Mouse (Mus musculus): Measurements from ENCODE around the gene Atf6b. TPM values are rescaled to one million over a fixed set of nuclear protein-coding genes. Genes with fewer than 3 reads are reported as not detected.

The Atf6b gene
- not detected in 2 replicates for polyA plus RNA-seq (2012; ENCODE audit: insufficient read depth, insufficient read length, low replicate concordance, missing spikeins)

DNA sequence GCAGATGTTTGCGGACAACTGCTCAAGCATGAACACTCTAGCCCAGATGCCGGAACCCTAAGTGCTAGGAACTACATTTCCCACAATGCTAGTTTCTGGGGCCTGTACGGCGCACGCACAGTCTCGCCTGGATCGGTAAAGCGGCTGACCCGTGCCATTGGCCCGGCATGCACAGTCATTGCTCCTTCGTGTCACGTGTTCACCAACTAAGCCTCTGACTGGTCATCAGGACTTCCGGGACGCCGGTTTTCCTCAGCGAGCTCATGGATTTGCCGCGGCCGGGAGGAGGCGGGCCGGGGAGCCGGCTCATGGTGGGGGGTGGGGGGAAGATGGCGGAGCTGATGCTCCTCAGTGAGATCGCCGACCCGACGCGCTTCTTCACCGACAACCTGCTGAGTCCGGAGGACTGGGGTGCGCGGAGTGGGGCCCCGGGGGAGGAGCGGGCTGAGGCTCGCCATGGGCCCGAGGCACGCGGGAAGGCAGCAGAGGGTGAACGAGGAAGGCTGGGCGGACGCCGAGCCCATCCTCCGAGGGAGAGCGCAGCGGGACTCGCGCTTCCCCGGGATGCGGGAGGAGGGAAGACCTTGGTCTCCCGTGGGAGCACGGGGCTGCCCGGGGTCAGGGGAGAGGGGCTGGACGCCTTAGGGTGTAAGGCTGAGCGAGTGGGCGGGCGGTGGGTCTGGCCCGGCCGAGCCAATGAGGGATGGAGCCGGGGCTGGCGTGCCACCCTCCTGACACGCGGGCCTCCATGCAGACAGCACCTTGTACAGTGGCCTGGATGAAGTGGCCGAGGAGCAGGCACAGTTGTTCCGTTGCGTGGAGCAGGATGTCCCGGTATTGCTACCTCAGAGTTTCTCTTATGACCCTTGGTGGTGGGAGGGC is at the start of gene Atf6b:
Atf6b (plus strand) TSS at position 241 of the 882 bp plus-strand sequence.
- TF ChIP-seq POLR2A (IDR thresholded peaks at IDR 0.05; ENCODE audit: insufficient read depth, low read depth, low read length) (peak; percentile 63), CTCF (IDR thresholded peaks at IDR 0.05; ENCODE audit: insufficient read depth, low read depth, low read length) (no peak)
- Histone ChIP-seq H3K4me3 (ENCODE audit: insufficient read depth, low read depth, low read length) (peak within 1 kb of the TSS; percentile 64), H3K4me1 (ENCODE audit: control insufficient read depth, insufficient read depth, low read length) (peaks cover 25% of the 10 kb centered on the region), H3K27ac (ENCODE audit: insufficient read depth, low read depth, low read length) (peak within 1 kb of the TSS; percentile 11; the same call in 1 of the 2 replicates)
- under 1% methylated on average over 66 of the region's 66 CpGs for WGBS

DNA sequence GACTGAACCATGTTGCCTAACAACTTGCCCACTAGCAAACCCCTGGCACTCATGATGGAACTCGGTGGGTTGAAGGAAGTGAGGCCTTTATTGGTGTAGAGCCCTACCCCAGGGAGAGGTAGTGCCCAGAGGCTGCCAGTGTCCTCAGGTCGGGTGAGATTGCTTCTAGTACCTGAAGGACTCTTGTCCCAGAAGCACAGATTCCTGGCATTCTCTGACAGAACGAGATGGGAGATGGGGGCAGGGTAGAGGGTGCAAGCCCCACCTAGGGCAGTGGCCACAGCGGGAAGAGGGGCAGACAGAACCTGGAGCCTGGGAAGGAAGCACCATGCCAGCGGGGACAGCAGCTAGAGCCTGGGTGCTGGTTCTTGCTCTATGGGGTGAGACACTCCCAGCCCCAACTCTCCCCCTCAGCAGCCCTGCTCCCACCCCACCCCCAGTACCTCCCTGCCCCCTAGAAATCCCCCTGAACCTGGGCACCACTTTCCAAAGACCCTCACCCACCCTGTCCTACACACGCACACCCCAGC is 49.3 kb upstream of the Atf6b start, which contains the start of gene Ager:
Ager (plus strand) TSS at position 297 of the 530 bp plus-strand sequence.
- Histone ChIP-seq H3K4me1 (ENCODE audit: control insufficient read depth, insufficient read depth, low read length) (peaks cover 23% of the 10 kb centered on the region), H3K27ac (ENCODE audit: insufficient read depth, low read depth, low read length) (no peak within 1 kb of the TSS), H3K4me3 (ENCODE audit: insufficient read depth, low read depth, low read length) (no peak within 1 kb of the TSS)
- WGBS, result 25% methylated on average over 6 of the region's 6 CpGs
- TF ChIP-seq POLR2A (IDR thresholded peaks at IDR 0.05; ENCODE audit: insufficient read depth, low read depth, low read length) (no peak), CTCF (IDR thresholded peaks at IDR 0.05; ENCODE audit: insufficient read depth, low read depth, low read length) (no peak)

DNA sequence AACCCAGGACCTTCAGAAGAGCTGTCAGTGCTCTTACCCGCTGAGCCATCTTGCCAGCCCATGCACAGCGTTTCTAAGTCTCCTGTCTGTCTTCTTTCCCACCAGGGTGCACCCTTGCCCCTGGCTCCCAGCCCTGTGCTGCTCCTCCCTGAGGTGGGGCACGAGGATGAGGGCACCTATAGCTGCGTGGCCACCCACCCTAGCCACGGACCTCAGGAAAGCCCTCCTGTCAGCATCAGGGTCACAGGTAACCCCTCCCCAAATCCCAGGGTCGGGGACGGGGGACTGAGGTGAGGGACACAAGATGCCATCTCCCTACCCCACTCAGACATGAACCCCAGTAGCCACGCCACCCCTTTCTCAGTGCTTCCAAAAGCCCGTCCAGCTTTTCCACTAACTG is 47.1 kb upstream of the Atf6b start:
- TF ChIP-seq CTCF (IDR thresholded peaks at IDR 0.05; ENCODE audit: insufficient read depth, low read depth, low read length) (no peak), POLR2A (IDR thresholded peaks at IDR 0.05; ENCODE audit: insufficient read depth, low read depth, low read length) (no peak)
- H3K27ac ChIP-seq (ENCODE audit: insufficient read depth, low read depth, low read length), result no peak overlapping the region
- no peak overlapping the region for H3K4me3 ChIP-seq (ENCODE audit: insufficient read depth, low read depth, low read length)
- 69% methylated on average over 9 of the region's 9 CpGs for WGBS
- peaks cover 11% of the 10 kb centered on the region for H3K4me1 ChIP-seq (ENCODE audit: control insufficient read depth, insufficient read depth, low read length)

DNA sequence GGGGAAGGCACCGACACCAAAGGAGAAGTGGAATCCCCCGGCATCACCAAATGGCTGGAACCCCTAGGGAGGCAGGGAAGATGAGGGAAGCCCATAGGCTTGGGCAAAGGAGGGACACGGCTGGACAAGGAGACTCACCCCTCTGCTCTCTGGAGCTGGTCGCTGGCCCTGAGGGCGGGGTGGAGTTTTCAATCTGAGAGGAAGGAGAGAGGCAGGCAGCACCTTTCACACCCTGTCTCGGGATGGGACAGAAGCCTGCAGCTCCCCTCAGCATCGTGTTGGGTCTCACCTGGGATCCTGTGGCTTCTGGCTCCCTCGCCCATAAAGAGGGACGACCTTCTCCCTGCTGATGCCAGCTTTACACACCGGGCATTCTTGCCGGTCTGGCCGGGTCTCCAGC is 45.1 kb upstream of the Atf6b start:
- peaks cover 12% of the 10 kb centered on the region for H3K4me1 ChIP-seq (ENCODE audit: control insufficient read depth, insufficient read depth, low read length)
- H3K4me3 ChIP-seq (ENCODE audit: insufficient read depth, low read depth, low read length), result no peak overlapping the region
- H3K27ac ChIP-seq (ENCODE audit: insufficient read depth, low read depth, low read length), result no peak overlapping the region
- TF ChIP-seq CTCF (IDR thresholded peaks at IDR 0.05; ENCODE audit: insufficient read depth, low read depth, low read length), result no peak
- WGBS, result 85% methylated on average over 12 of the region's 12 CpGs

DNA sequence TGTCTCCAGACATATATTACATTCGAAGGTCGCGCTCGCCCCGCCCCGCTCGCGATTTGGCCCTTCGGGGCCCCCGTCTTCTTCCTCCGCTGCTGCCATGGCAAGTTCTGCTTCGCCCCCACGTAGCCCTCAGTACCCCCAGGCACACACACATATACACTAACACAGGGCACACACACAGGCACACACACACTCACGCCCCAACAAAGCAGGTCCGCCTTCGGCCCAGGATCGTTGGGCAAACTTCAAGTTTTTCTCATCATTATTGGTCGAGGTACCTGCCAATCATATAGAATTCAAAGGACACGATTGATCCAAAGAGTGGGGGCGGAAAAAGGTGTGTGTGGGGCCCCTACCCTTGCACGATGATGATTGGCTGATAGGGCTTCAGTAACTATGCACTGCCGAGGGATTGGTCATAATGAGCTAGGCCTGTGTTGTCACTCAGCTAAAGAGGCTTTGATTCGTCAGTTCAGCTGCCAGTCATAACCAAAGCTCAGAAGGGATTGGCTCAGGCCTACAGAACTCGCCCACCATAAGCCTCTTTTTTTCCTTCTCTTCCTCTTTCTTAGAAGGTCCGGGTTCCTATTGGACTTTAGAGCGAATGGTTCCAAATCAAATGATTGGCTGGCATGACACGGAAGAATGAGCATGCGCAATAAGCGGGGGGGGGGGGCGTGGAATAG is 43.4 kb upstream of the Atf6b start, which contains the start of gene Rnf5:
Rnf5 (minus strand) TSS at position 316 of the 686 bp plus-strand sequence.
- no peak for TF ChIP-seq CTCF (IDR thresholded peaks at IDR 0.05; ENCODE audit: insufficient read depth, low read depth, low read length)
- peak; percentile 34; the same call in 1 of the 2 replicates for TF ChIP-seq POLR2A (IDR thresholded peaks at IDR 0.05; ENCODE audit: insufficient read depth, low read depth, low read length)
- Histone ChIP-seq H3K27ac (ENCODE audit: insufficient read depth, low read depth, low read length) (peak within 1 kb of the TSS; percentile 94), H3K4me1 (ENCODE audit: control insufficient read depth, insufficient read depth, low read length) (peaks cover 21% of the 10 kb centered on the region), H3K4me3 (ENCODE audit: insufficient read depth, low read depth, low read length) (peak within 1 kb of the TSS; percentile 63)
- under 1% methylated on average over 30 of the region's 30 CpGs for WGBS

DNA sequence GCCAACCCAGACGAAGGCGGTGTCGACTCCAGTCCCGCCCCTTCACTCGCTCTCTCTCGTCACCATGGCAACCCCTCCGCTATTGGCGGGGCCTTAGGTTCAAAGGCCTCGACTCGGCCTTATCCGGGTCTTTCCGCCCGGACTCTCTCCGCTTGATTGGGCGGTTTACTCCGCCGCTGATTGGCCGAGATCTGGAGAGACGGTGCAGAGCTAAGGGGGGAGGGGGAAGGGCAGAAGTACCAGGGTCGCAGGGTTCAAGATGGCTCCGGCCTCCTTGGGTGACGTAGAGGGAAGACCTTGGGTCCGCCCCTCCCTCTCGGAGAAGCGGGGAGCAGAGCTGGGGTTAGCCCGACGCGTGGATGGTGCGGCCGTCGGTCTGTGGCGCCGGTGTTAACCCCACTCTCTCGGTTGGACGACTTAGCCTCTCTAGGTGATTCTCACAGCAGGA is 42.9 kb upstream of the Atf6b start, which contains the start of gene Agpat1:
Agpat1 (plus strand) TSS at position 202 of the 448 bp plus-strand sequence.
- peaks cover 25% of the 10 kb centered on the region for H3K4me1 ChIP-seq (ENCODE audit: control insufficient read depth, insufficient read depth, low read length)
- under 1% methylated on average over 35 of the region's 35 CpGs for WGBS
- peak within 1 kb of the TSS; percentile 94 for H3K27ac ChIP-seq (ENCODE audit: insufficient read depth, low read depth, low read length)
- peak within 1 kb of the TSS; percentile 63 for H3K4me3 ChIP-seq (ENCODE audit: insufficient read depth, low read depth, low read length)
- TF ChIP-seq CTCF (IDR thresholded peaks at IDR 0.05; ENCODE audit: insufficient read depth, low read depth, low read length) (no peak), POLR2A (IDR thresholded peaks at IDR 0.05; ENCODE audit: insufficient read depth, low read depth, low read length) (peak; percentile 76)

DNA sequence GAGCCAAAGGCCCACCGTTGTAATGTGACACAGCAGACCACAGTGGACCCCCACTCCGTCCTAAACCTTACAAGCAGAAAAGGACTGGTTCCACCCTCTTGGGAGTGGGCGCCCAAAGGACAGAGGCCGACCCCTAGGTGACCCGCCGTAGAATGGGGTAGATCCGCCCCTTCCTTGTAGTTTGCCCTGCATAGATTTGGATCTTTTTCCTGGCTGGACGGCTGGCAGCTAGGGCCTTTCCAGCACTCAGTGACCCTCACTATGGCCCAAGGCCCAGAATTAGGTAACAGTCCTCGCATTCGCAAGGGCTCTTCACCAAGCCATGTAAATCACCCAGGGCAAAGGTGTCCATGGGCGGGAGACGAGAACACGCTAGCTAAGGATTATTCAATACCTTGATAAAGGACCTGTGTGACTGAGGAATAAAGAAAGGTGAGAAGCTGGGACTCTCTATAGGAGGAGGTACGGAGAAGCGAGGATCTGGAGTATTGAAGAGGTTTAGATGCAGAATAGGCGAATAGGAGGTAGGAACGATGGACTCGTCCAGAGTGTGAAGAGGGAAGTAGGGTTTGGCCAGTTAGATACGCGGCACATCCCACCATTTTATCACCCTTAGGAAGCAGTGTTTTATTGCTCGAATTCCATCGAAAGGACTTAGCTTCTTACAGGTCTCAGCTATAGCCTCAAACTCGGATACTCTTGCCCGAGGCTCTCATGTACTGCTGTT is 42.3 kb upstream of the Atf6b start:
- TF ChIP-seq POLR2A (IDR thresholded peaks at IDR 0.05; ENCODE audit: insufficient read depth, low read depth, low read length), result no peak
- no peak for TF ChIP-seq CTCF (IDR thresholded peaks at IDR 0.05; ENCODE audit: insufficient read depth, low read depth, low read length)
- Histone ChIP-seq H3K27ac (ENCODE audit: insufficient read depth, low read depth, low read length) (peak overlapping the region; percentile 94), H3K4me1 (ENCODE audit: control insufficient read depth, insufficient read depth, low read length) (peaks cover 25% of the 10 kb centered on the region), H3K4me3 (ENCODE audit: insufficient read depth, low read depth, low read length) (peak overlapping the region; percentile 61)
- 11% methylated on average over 24 of the region's 24 CpGs for WGBS

DNA sequence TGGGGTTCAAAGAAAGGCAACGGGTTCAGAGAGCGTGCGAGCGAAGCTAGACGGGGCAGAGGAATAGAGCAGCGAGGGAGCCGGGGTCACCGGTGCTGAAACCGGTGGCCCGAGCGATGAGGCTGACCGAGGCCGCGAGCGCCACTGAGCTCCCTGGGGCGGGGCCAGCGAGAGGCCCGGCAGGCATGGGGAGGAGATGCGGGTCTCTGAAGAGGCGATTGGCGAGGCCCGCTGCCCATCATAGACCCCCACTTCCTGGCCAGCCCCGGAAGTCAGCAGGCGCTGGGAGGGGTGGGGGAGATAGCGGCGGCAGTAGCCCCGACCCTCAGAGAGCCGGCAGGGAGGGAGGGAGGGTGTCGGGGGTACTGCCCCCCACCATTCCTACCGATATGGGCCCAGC is 41.3 kb upstream of the Atf6b start:
- Histone ChIP-seq H3K27ac (ENCODE audit: insufficient read depth, low read depth, low read length) (peak overlapping the region; percentile 94), H3K4me1 (ENCODE audit: control insufficient read depth, insufficient read depth, low read length) (peaks cover 25% of the 10 kb centered on the region), H3K4me3 (ENCODE audit: insufficient read depth, low read depth, low read length) (peak overlapping the region; percentile 61)
- WGBS, result 0% methylated on average over 30 of the region's 30 CpGs
- TF ChIP-seq POLR2A (IDR thresholded peaks at IDR 0.05; ENCODE audit: insufficient read depth, low read depth, low read length) (peak; percentile 95), CTCF (IDR thresholded peaks at IDR 0.05; ENCODE audit: insufficient read depth, low read depth, low read length) (no peak)

Measured in olfactory bulb, adult 2 months (tissue).